Mouse (Mus musculus): ENCODE data around the gene Ap4b1.

Ap4b1 gene

GRCm38 (mm10) chr3:103857036-103857805 lies 47.9 kb downstream of the Ap4b1 start:
- no peak for DNase-seq (ENCODE audit: low spot score in 2 of 2)

- DNase-seq (ENCODE audit: low spot score in 2 of 2): no peak
Observed at GRCm38 (mm10) chr3:103857977-103858563, 48.8 kb downstream of the Ap4b1 start.

GRCm38 (mm10) chr3:103858881-103859801 lies 49.8 kb downstream of the Ap4b1 start, which contains the start of gene Ptpn22:
TSS of gene Ptpn22 (plus strand) at chr3:103859795.
- no peak for DNase-seq (ENCODE audit: low spot score in 2 of 2)

- DNase-seq (ENCODE audit: low spot score in 2 of 2): no peak
Observed at GRCm38 (mm10) chr3:103859851-103860391, 50.6 kb downstream of the Ap4b1 start.

GRCm38 (mm10) chr3:103862721-103863220 lies 53.5 kb downstream of the Ap4b1 start:
- DNase-seq (ENCODE audit: low spot score in 2 of 2): no peak

- no peak for DNase-seq (ENCODE audit: low spot score in 2 of 2)
Observed at GRCm38 (mm10) chr3:103864200-103864599, 54.9 kb downstream of the Ap4b1 start.

GRCm38 (mm10) chr3:103867424-103867971 lies 58.2 kb downstream of the Ap4b1 start:
- no peak for DNase-seq (ENCODE audit: low spot score in 2 of 2)

GRCm38 (mm10) chr3:103868008-103868407 lies 58.7 kb downstream of the Ap4b1 start:
- no peak for DNase-seq (ENCODE audit: low spot score in 2 of 2)

Measured in frontal cortex, postnatal 25 days (tissue).